Mouse (Mus musculus) midbrain, embryonic 13.5 days (tissue): Measurements from ENCODE around the gene Brap. TPM values are rescaled to one million over a fixed set of nuclear protein-coding genes. Genes with fewer than 3 reads are reported as not detected.
"Not testable (repeated sequence)": the region's sequence is repeated elsewhere in the genome, so short reads cannot be mapped to it uniquely, and the experiment has no call there.

ENCODE experiments used
- ATAC-seq: fragments of 200-750 bp; cut with Nextera tagmentation; 2 replicates; pipeline ENCODE4 v1.8.0; 2017; ENCODE audit warnings: mild to moderate bottlenecking, moderate TSS enrichment, moderate library complexity
- H3K27ac ChIP-seq: fragments of 300-500 bp; sonication (generic); 2 replicates; pipeline ENCODE4 v1.5.1; 2015; ENCODE audit warnings: inconsistent platforms, mild to moderate bottlenecking, moderate library complexity
- H3K27me3 ChIP-seq: fragments of 300-500 bp; sonication (generic); 2 replicates; pipeline ENCODE4 v1.6.1; 2015; ENCODE audit warnings: mild to moderate bottlenecking, inconsistent platforms
- H3K36me3 ChIP-seq: fragments of 300-500 bp; sonication (generic); 2 replicates; pipeline ENCODE4 v1.6.1; 2015; ENCODE audit warnings: mild to moderate bottlenecking, inconsistent platforms
- H3K4me1 ChIP-seq: fragments of 300-500 bp; sonication (generic); replicated peaks from 2 replicates; pipeline ENCODE4 v1.6.1; 2015; ENCODE audit warnings: inconsistent platforms
- H3K4me2 ChIP-seq: fragments of 300-500 bp; sonication (generic); replicated peaks from 2 replicates; pipeline ENCODE4 v1.6.1; 2015; ENCODE audit warnings: moderate library complexity, mild to moderate bottlenecking, inconsistent platforms
- H3K4me3 ChIP-seq: fragments of 300-500 bp; sonication (generic); replicated peaks from 2 replicates; pipeline ENCODE4 v1.5.1; 2015; ENCODE audit warnings: mild to moderate bottlenecking, inconsistent platforms
- H3K9ac ChIP-seq: fragments of 300-500 bp; sonication (generic); replicated peaks from 2 replicates; pipeline ENCODE4 v1.6.1; 2015; ENCODE audit warnings: mild to moderate bottlenecking, inconsistent platforms
- H3K9me3 ChIP-seq: fragments of 300-500 bp; sonication (generic); 2 replicates; pipeline ENCODE4 v1.6.1; 2016; ENCODE audit warnings: mild to moderate bottlenecking, inconsistent platforms
- WGBS: fragments of 180-500 bp; shearing (Covaris S2); methylation state at CpG from one replicate; pipeline ENCODE4 v1.1.7; 2015; 5-methylcytosine and 5-hydroxymethylcytosine counted together
- polyA plus RNA-seq: library from polyadenylated mRNA; unstranded; fragments of >200 nt; fragmentation: Nextera tagmentation; extraction: Ambion mirVana; gene quantifications from 2 replicates; pipeline ENCODE4 v1.2.1, GENCODE M21; 2015

The Brap gene
- polyA plus RNA-seq: 42.7 and 44.9 TPM in 2 replicates

- H3K36me3 ChIP-seq: peaks cover 27% of the 10 kb centered on the region
- H3K9ac ChIP-seq: peak within 1 kb of the TSS; percentile 96
- peak within 1 kb of the TSS; percentile 96 for H3K4me3 ChIP-seq
- peak within 1 kb of the TSS; percentile 74 for H3K27ac ChIP-seq
- peak; percentile 88 for ATAC-seq
- H3K4me1 ChIP-seq: peaks cover 22% of the 10 kb centered on the region
- WGBS: 2% methylated on average over 64 of the region's 85 CpGs
- no peaks in the 10 kb centered on the region for H3K9me3 ChIP-seq
- H3K4me2 ChIP-seq: peak within 1 kb of the TSS; percentile 71
- H3K27me3 ChIP-seq: no peaks in the 10 kb centered on the region
Observed at GRCm38 (mm10) chr5:121660059-121660896, at the start of gene Brap, which contains the start of gene Acad10. Brap (plus strand) TSS chr5:121660563. Acad10 (minus strand) TSS chr5:121660514.

DNA sequence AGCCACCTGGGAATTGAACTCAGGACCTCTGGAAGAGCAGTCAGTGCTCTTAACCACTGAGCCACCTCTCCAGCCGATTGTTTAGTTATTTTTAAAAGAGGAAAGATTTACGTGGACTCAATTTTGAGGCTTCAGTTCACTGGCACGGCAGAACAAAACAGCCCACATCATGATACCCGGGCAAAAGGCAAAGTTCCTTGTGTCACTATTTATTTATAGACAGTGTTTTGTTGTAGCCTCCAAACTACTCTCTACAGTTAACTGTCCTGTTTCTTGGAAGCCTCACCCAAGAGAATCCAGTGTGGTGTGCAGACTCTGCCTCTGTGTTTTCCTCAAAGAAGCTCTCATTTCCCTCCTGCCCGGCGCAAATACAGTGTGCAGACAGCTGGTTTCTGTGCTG, 48.3 kb upstream of the Brap start:
- H3K27ac ChIP-seq: no peak overlapping the region
- no peak overlapping the region for H3K4me3 ChIP-seq
- no peak overlapping the region for H3K4me2 ChIP-seq
- no peak for ATAC-seq
- no peaks in the 10 kb centered on the region for H3K9me3 ChIP-seq
- H3K9ac ChIP-seq: no peak overlapping the region
- no peaks in the 10 kb centered on the region for H3K36me3 ChIP-seq
- H3K27me3 ChIP-seq: no peaks in the 10 kb centered on the region
- no peaks in the 10 kb centered on the region for H3K4me1 ChIP-seq
- 90% methylated on average over 6 of the region's 6 CpGs for WGBS

- not testable (repeated sequence) for H3K9me3 ChIP-seq, H3K4me2 ChIP-seq, H3K27ac ChIP-seq, ATAC-seq, H3K9ac ChIP-seq, H3K27me3 ChIP-seq, H3K36me3 ChIP-seq, H3K4me3 ChIP-seq
- WGBS: 87% methylated on average over 3 of the region's 3 CpGs
- H3K4me1 ChIP-seq: peaks cover 13% of the 10 kb centered on the region
Observed at GRCm38 (mm10) chr5:121614921-121615320, 45.4 kb upstream of the Brap start.

GRCm38 (mm10) chr5:121618592-121619513, 41.5 kb upstream of the Brap start, which contains the start of gene Acad12:
Acad12 (minus strand) TSS chr5:121618938.
- H3K4me3 ChIP-seq: peak within 1 kb of the TSS; percentile 75
- peak within 1 kb of the TSS; percentile 85 for H3K9ac ChIP-seq
- peak within 1 kb of the TSS; percentile 64 for H3K4me2 ChIP-seq
- 1% methylated on average over 58 of the region's 58 CpGs for WGBS
- ATAC-seq: peak; percentile 86
- peaks cover 19% of the 10 kb centered on the region for H3K4me1 ChIP-seq
- peak within 1 kb of the TSS; percentile 67 for H3K27ac ChIP-seq
- H3K36me3 ChIP-seq: no peaks in the 10 kb centered on the region
- no peaks in the 10 kb centered on the region for H3K27me3 ChIP-seq
- H3K9me3 ChIP-seq: no peaks in the 10 kb centered on the region

GRCm38 (mm10) chr5:121621102-121621501, 39.3 kb upstream of the Brap start:
- no peak for ATAC-seq

DNA sequence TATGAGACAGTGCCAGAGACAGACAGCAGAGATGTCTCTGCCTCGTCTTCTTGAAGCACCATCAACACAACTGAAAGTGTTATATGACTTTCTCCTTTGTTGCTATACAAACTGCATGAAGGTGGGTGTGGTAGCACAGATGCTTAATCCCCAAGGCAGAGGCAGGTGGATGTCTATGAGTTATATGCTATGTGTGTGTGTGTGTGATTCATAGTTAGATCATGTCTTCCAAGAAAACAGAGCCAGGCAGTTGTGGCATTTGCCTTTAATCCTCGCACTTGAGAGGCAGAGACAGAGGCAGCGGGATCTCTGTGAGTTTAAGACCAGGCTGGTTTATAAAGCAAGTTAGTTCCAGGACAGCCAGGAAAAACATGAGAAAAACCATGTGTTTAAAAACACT, 37.1 kb upstream of the Brap start:
- Histone ChIP-seq H3K27me3 (no peaks in the 10 kb centered on the region), H3K9ac (no peak overlapping the region), H3K4me3 (no peak overlapping the region), H3K9me3 (no peaks in the 10 kb centered on the region), H3K36me3 (no peaks in the 10 kb centered on the region), H3K27ac (no peak overlapping the region), H3K4me2 (no peak overlapping the region), H3K4me1 (peaks cover 14% of the 10 kb centered on the region)
- ATAC-seq: no peak
- WGBS: 93% methylated on average over 3 of the region's 3 CpGs

More at GRCm38 (mm10) chr5:121621102-121621501, 39.3 kb upstream of the Brap start:
- no peak overlapping the region for H3K27ac ChIP-seq
- H3K4me3 ChIP-seq: no peak overlapping the region
- no peak overlapping the region for H3K4me2 ChIP-seq
- no peaks in the 10 kb centered on the region for H3K36me3 ChIP-seq
- no peak overlapping the region for H3K9ac ChIP-seq
- H3K4me1 ChIP-seq: peaks cover 19% of the 10 kb centered on the region
- H3K27me3 ChIP-seq: no peaks in the 10 kb centered on the region
- no peaks in the 10 kb centered on the region for H3K9me3 ChIP-seq
- WGBS: 97% methylated on average over 5 of the region's 5 CpGs

- H3K9me3 ChIP-seq: no peaks in the 10 kb centered on the region
- no peaks in the 10 kb centered on the region for H3K27me3 ChIP-seq
- no peak for ATAC-seq
- no peaks in the 10 kb centered on the region for H3K36me3 ChIP-seq
- 0% methylated on average over 1 of the region's 1 CpGs for WGBS
- no peak overlapping the region for H3K4me2 ChIP-seq
- H3K27ac ChIP-seq: no peak overlapping the region
- no peak overlapping the region for H3K9ac ChIP-seq
- H3K4me3 ChIP-seq: no peak overlapping the region
- H3K4me1 ChIP-seq: peaks cover 7% of the 10 kb centered on the region
Observed at GRCm38 (mm10) chr5:121627871-121628270, 32.5 kb upstream of the Brap start.

GRCm38 (mm10) chr5:121631106-121631647, 29.2 kb upstream of the Brap start:
- not testable (repeated sequence) for H3K9me3 ChIP-seq, ATAC-seq, H3K27ac ChIP-seq, H3K4me1 ChIP-seq, H3K9ac ChIP-seq, H3K4me3 ChIP-seq, H3K36me3 ChIP-seq, H3K4me2 ChIP-seq, H3K27me3 ChIP-seq
- WGBS: 70% methylated on average over 9 of the region's 9 CpGs

- H3K9me3 ChIP-seq: no peaks in the 10 kb centered on the region
- H3K9ac ChIP-seq: no peak overlapping the region
- H3K4me3 ChIP-seq: no peak overlapping the region
- ATAC-seq: no peak
- no peaks in the 10 kb centered on the region for H3K27me3 ChIP-seq
- H3K4me1 ChIP-seq: peaks cover 9% of the 10 kb centered on the region
- WGBS: 30% methylated on average over 3 of the region's 3 CpGs
- H3K27ac ChIP-seq: peak overlapping the region; percentile 35; the same call in 1 of the 2 replicates
- H3K36me3 ChIP-seq: no peaks in the 10 kb centered on the region
- H3K4me2 ChIP-seq: no peak overlapping the region
Observed at GRCm38 (mm10) chr5:121632804-121633203, 27.6 kb upstream of the Brap start.

DNA sequence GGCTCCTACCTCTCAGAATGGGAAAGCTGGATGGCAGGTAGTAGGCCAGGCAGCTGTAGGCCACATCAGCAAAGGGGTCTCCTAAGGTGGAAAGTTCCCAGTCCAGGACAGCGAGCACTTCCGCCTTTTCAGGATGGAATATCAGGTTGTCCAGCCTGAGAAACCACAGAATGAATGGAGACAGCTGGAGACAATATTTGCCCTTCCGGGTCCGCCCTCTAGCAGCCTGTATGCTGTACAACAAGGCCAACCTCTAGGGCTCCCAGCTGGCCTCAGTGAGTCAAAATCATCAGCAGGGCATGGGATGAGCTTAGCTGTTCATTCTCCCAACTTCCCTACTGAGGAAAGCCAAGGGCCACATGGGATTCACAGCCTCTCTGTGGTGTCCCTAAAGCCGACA, 25.7 kb upstream of the Brap start:
- H3K9me3 ChIP-seq: no peaks in the 10 kb centered on the region
- H3K36me3 ChIP-seq: no peaks in the 10 kb centered on the region
- H3K9ac ChIP-seq: no peak overlapping the region
- no peak overlapping the region for H3K27ac ChIP-seq
- no peaks in the 10 kb centered on the region for H3K27me3 ChIP-seq
- H3K4me3 ChIP-seq: no peak overlapping the region
- ATAC-seq: no peak
- H3K4me2 ChIP-seq: no peak overlapping the region
- H3K4me1 ChIP-seq: peaks cover 9% of the 10 kb centered on the region
- WGBS: 93% methylated on average over 5 of the region's 5 CpGs

DNA sequence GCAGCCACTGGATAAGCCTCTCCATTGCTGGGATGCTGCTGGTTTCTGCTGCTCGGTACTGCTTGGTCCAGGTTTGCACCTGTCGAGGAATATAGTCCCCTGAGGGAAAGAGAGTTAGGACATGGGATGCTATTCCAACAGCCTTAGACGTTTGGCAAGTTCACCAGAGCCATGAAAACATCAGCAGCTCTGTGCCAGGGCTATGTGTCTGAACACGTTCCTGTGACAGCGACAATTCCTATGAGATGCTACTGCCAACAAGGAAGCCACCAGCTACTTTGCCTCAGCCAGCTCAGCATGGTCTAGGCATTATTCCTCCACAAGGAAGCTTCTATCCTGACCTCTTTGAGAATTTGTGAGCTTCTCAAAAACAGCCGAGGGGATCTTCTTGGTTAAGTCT, 23.1 kb upstream of the Brap start:
- no peak overlapping the region for H3K4me3 ChIP-seq
- H3K27ac ChIP-seq: no peak overlapping the region
- no peak overlapping the region for H3K9ac ChIP-seq
- H3K27me3 ChIP-seq: no peaks in the 10 kb centered on the region
- WGBS: 86% methylated on average over 6 of the region's 6 CpGs
- H3K4me2 ChIP-seq: no peak overlapping the region
- peaks cover 9% of the 10 kb centered on the region for H3K4me1 ChIP-seq
- no peak for ATAC-seq
- H3K9me3 ChIP-seq: no peaks in the 10 kb centered on the region
- H3K36me3 ChIP-seq: no peaks in the 10 kb centered on the region

DNA sequence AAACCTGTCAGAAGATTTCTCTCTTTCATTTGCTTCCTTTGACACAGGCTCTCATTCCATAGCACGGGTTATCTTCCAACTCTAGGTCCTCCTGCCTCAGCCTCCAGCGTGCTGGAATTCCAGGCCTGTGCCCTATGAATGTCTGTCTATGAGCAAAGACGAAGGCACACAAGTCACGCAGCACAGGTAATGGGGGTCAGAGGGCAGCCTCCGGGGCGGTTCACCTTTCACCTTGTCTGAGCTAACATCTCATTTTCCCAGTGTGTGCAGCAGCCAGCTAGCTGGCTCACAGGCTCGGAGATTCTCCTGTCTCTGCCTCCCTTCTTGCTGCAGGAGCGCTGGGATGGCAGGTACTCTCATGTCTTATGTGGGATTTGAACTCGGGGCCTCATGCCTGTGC, 20.8 kb upstream of the Brap start:
- H3K4me2 ChIP-seq: no peak overlapping the region
- no peaks in the 10 kb centered on the region for H3K27me3 ChIP-seq
- WGBS: 92% methylated on average over 9 of the region's 9 CpGs
- no peak overlapping the region for H3K9ac ChIP-seq
- H3K36me3 ChIP-seq: no peaks in the 10 kb centered on the region
- ATAC-seq: no peak
- no peak overlapping the region for H3K4me3 ChIP-seq
- H3K27ac ChIP-seq: no peak overlapping the region
- no peaks in the 10 kb centered on the region for H3K4me1 ChIP-seq
- no peaks in the 10 kb centered on the region for H3K9me3 ChIP-seq
